In genomic region chr6:143114556-143114955, GRCm38 (mm10) we compare ENCODE assay signal across 8 mouse cellular contexts. TPM values are rescaled to one million over a fixed set of nuclear protein-coding genes. Genes with fewer than 3 reads are reported as not detected.
DNase-seq lines count a peak whose midpoint lies in the region; ATAC-seq and TF ChIP-seq lines count a peak whose summit lies in the region.

No protein-coding gene starts in this region.

- peak; percentile 34; the same call in 1 of the 2 replicates for TF ChIP-seq CTCF in hindbrain, postnatal 0 days (IDR thresholded peaks at IDR 0.05; ENCODE audit: low read depth)
- peak; percentile 71 for TF ChIP-seq CTCF in liver, postnatal 0 days (IDR thresholded peaks at IDR 0.05; ENCODE audit: low read depth)

- no peaks in the 10 kb centered on the region for H3K36me3 ChIP-seq in hindbrain, postnatal 0 days (ENCODE audit: insufficient read depth, low read length)
- H3K36me3 ChIP-seq in hindbrain, embryonic 12.5 days: no peaks in the 10 kb centered on the region
- no peaks in the 10 kb centered on the region for H3K36me3 ChIP-seq in liver, postnatal 0 days (replicated peaks; ENCODE audit: insufficient read depth, low read length)
- H3K36me3 ChIP-seq in splenic B cell, adult 2 months (ENCODE audit: control insufficient read depth, insufficient read depth, low read length, poor library complexity, severe bottlenecking): no peaks in the 10 kb centered on the region

- no peak overlapping the region for H3K4me2 ChIP-seq in hindbrain, postnatal 0 days (ENCODE audit: low read depth, low read length)
- H3K4me2 ChIP-seq in hindbrain, embryonic 12.5 days (replicated peaks): no peak overlapping the region
- H3K4me2 ChIP-seq in liver, postnatal 0 days (ENCODE audit: low read depth, low read length): peak overlapping the region; percentile 24; the same call in 1 of the 2 replicates

- no peak for ATAC-seq in hindbrain, postnatal 0 days
- no peak for ATAC-seq in hindbrain, embryonic 12.5 days (ENCODE audit: low FRiP score)
- ATAC-seq in liver, postnatal 0 days: peak; percentile 73

- no peak for TF ChIP-seq EP300 in liver, postnatal 0 days (IDR thresholded peaks at IDR 0.05; ENCODE audit: low read depth)

- DNase-seq in hindbrain, postnatal 0 days (ENCODE audit: low spot score): peak; percentile 44
- peak; percentile 59 to 75 for DNase-seq in adrenal gland, postnatal 36 days
- DNase-seq in induced T-regulatory cell, adult 2 months (ENCODE audit: low read depth): peak; percentile 85
- DNase-seq in liver, postnatal 0 days: peak; percentile 38
- DNase-seq in splenic B cell, adult 2 months (ENCODE audit: low read depth, low spot score): peak; percentile 80
- DNase-seq in cerebellum, postnatal 36 days: no peak
- DNase-seq in frontal cortex, postnatal 36 days (ENCODE audit: low spot score in 2 of 2): no peak

- no peak overlapping the region for H3K4me3 ChIP-seq in hindbrain, postnatal 0 days (ENCODE audit: low read length)
- H3K4me3 ChIP-seq in hindbrain, embryonic 12.5 days: no peak overlapping the region
- H3K4me3 ChIP-seq in liver, postnatal 0 days (ENCODE audit: low read depth, low read length): no peak overlapping the region

- H3K27me3 ChIP-seq in hindbrain, postnatal 0 days (ENCODE audit: insufficient read depth, low read length): no peaks in the 10 kb centered on the region
- H3K27me3 ChIP-seq in hindbrain, embryonic 12.5 days: no peaks in the 10 kb centered on the region
- H3K27me3 ChIP-seq in liver, postnatal 0 days (ENCODE audit: insufficient read depth, low read length): no peaks in the 10 kb centered on the region
- H3K27me3 ChIP-seq in splenic B cell, adult 2 months (ENCODE audit: control insufficient read depth, insufficient read depth, low read length, poor library complexity, severe bottlenecking): no peaks in the 10 kb centered on the region

- 5% methylated on average over 2 of the region's 2 CpGs for WGBS in hindbrain, postnatal 0 days
- WGBS in hindbrain, embryonic 12.5 days: 13% methylated on average over 2 of the region's 2 CpGs
- 13% methylated on average over 2 of the region's 2 CpGs for WGBS in liver, postnatal 0 days (ENCODE audit: insufficient replicate concordance)

- no peak overlapping the region for H3K9ac ChIP-seq in hindbrain, postnatal 0 days (replicated peaks; ENCODE audit: low read length)
- no peak overlapping the region for H3K9ac ChIP-seq in hindbrain, embryonic 12.5 days
- H3K9ac ChIP-seq in liver, postnatal 0 days (replicated peaks): no peak overlapping the region

- no peak overlapping the region for H3K27ac ChIP-seq in hindbrain, postnatal 0 days
- no peak overlapping the region for H3K27ac ChIP-seq in hindbrain, embryonic 12.5 days
- H3K27ac ChIP-seq in liver, postnatal 0 days (ENCODE audit: low read depth): peak overlapping the region; percentile 72

- no peaks in the 10 kb centered on the region for H3K9me3 ChIP-seq in hindbrain, postnatal 0 days (ENCODE audit: low read length)
- H3K9me3 ChIP-seq in hindbrain, embryonic 12.5 days (replicated peaks): no peaks in the 10 kb centered on the region
- H3K9me3 ChIP-seq in liver, postnatal 0 days (ENCODE audit: low read length): no peaks in the 10 kb centered on the region

- no peaks in the 10 kb centered on the region for H3K4me1 ChIP-seq in hindbrain, postnatal 0 days (ENCODE audit: insufficient read depth, low read length)
- H3K4me1 ChIP-seq in hindbrain, embryonic 12.5 days: no peaks in the 10 kb centered on the region
- peaks cover 14% of the 10 kb centered on the region for H3K4me1 ChIP-seq in liver, postnatal 0 days (ENCODE audit: insufficient read depth)

RNA-seq across cellular contexts. Expression of gene C2cd5, which starts 14.6 kb away (rescaled TPM):
- 32.0 and 38.2 TPM in 2 replicates for total RNA-seq in hindbrain, postnatal 0 days (2014; rRNA removed)
- 24.4 and 26.7 TPM in 2 replicates for polyA plus RNA-seq in hindbrain, postnatal 0 days (2015; fragmentation: Nextera tagmentation; extraction: Ambion mirVana)
- polyA plus RNA-seq in hindbrain, embryonic 12.5 days (2016; fragmentation: Nextera tagmentation; extraction: Ambion mirVana): 51.0 and 52.6 TPM in 2 replicates
- total RNA-seq in adrenal gland, postnatal 36 days (2021): 10 to 100 TPM; 18.3 to 19.2 TPM
- 7.2 and 7.9 TPM in 2 replicates for polyA plus RNA-seq in liver, postnatal 0 days (2015; fragmentation: Nextera tagmentation; extraction: Ambion mirVana)

RNA-seq across cellular contexts. Expression of gene Etnk1, which starts 52.5 kb away (rescaled TPM):
- 100 and 111 TPM in 2 replicates for total RNA-seq in hindbrain, postnatal 0 days (2014; rRNA removed)
- polyA plus RNA-seq in hindbrain, postnatal 0 days (2015; fragmentation: Nextera tagmentation; extraction: Ambion mirVana): 31.8 and 33.2 TPM in 2 replicates
- 43.4 and 45.9 TPM in 2 replicates for polyA plus RNA-seq in hindbrain, embryonic 12.5 days (2016; fragmentation: Nextera tagmentation; extraction: Ambion mirVana)
- 100 to 1,000 TPM; 115 to 119 TPM for total RNA-seq in adrenal gland, postnatal 36 days (2021)
- polyA plus RNA-seq in liver, postnatal 0 days (2015; fragmentation: Nextera tagmentation; extraction: Ambion mirVana): 6.5 and 6.9 TPM in 2 replicates

Comparison
In these comparisons a context has a peak if more than half of its experiments do, and no peak if none do; other contexts are left out.
1. DNase-seq: peak in hindbrain, postnatal 0 days (single experiment), adrenal gland, postnatal 36 days (2 of 2), induced T-regulatory cell, adult 2 months (single experiment), liver, postnatal 0 days (single experiment) and splenic B cell, adult 2 months (single experiment); none in cerebellum, postnatal 36 days (0 of 2) and frontal cortex, postnatal 36 days (0 of 2).